Mouse (Mus musculus) gastrocnemius, postnatal 36 days (tissue): ENCODE results near the gene Sorcs2. TPM values are rescaled to one million over a fixed set of nuclear protein-coding genes. Genes with fewer than 3 reads are reported as not detected.
A peak's percentile ranks its signal among the peaks of the same experiment; 100 is the strongest.
"Not testable (repeated sequence)": the region's sequence is repeated elsewhere in the genome, so short reads cannot be mapped to it uniquely, and the experiment has no call there.

Source experiments
- DNase-seq, 2 experiments: peaks; one replicate each; pipeline ENCODE4 v3.0.0; 2022
- intact Hi-C: fragments of 180-260 bp; cut with DNase I; formaldehyde crosslinking; loops from one replicate; pipeline ENCODE4 v1.15.1; 2025
- total RNA-seq, 2 experiments: library from RNA; stranded (reverse); gene quantifications; 2 replicates each; pipeline ENCODE4 v1.2.3; 2021

Sorcs2 gene
- total RNA-seq, 2 experiments from 2014 or later = 3.4 to 3.5 TPM

GRCm38 (mm10) chr5:36257008-36257407 is 140.9 kb downstream of the Sorcs2 start:
- intact Hi-C loops = no loop called here
- DNase-seq = no peak

- no peak for DNase-seq
- intact Hi-C loops = no loop called here
Observed at GRCm38 (mm10) chr5:36254642-36255516, 143.1 kb downstream of the Sorcs2 start.

GRCm38 (mm10) chr5:36252746-36253504 is 145.0 kb downstream of the Sorcs2 start:
- intact Hi-C loops = no loop called here
- no peak for DNase-seq

GRCm38 (mm10) chr5:36248022-36248421 is 149.9 kb downstream of the Sorcs2 start:
- DNase-seq = no peak
- intact Hi-C loops = no loop called here

GRCm38 (mm10) chr5:36237526-36237925 is 160.4 kb downstream of the Sorcs2 start:
- DNase-seq, intact Hi-C loops: not testable (repeated sequence)

GRCm38 (mm10) chr5:36230301-36230780 is 167.6 kb downstream of the Sorcs2 start:
- intact Hi-C loops = no loop called here
- no peak for DNase-seq

- intact Hi-C loops = no loop called here
- no peak for DNase-seq
Observed at GRCm38 (mm10) chr5:36228405-36229370, 169.3 kb downstream of the Sorcs2 start.

GRCm38 (mm10) chr5:36226296-36226695 is 171.6 kb downstream of the Sorcs2 start:
- intact Hi-C loops = no loop called here
- DNase-seq = peak in 1 of 2 experiments; percentile 15

- intact Hi-C loops = no loop called here
- DNase-seq = no peak
Observed at GRCm38 (mm10) chr5:36225855-36226254, 172.1 kb downstream of the Sorcs2 start.

- intact Hi-C loops = loop anchor here (2.0 to 5.0 kb wide), 4 partner anchors 83 to 241 kb away; no protein-coding TSS in a partner anchor
- peak; percentile 36 to 37 for DNase-seq
Observed at GRCm38 (mm10) chr5:36223787-36224186, 174.2 kb downstream of the Sorcs2 start.

- intact Hi-C loops = loop anchor here (5.0 kb wide), 2 partner anchors 102 to 238 kb away; no protein-coding TSS in a partner anchor
Observed at GRCm38 (mm10) chr5:36220626-36221025, 177.3 kb downstream of the Sorcs2 start.

GRCm38 (mm10) chr5:36220105-36220504 is 177.8 kb downstream of the Sorcs2 start:
- intact Hi-C loops = loop anchor here (5.0 kb wide), 2 partner anchors 102 to 238 kb away; no protein-coding TSS in a partner anchor

More at GRCm38 (mm10) chr5:36220626-36221025, 177.3 kb downstream of the Sorcs2 start:
- DNase-seq = no peak

GRCm38 (mm10) chr5:36213310-36213709 is 184.6 kb downstream of the Sorcs2 start:
- intact Hi-C loops = no loop called here

More at GRCm38 (mm10) chr5:36220105-36220504, 177.8 kb downstream of the Sorcs2 start:
- DNase-seq = no peak

GRCm38 (mm10) chr5:36208803-36209202 is 189.1 kb downstream of the Sorcs2 start:
- DNase-seq = no peak
- intact Hi-C loops = no loop called here

More at GRCm38 (mm10) chr5:36213310-36213709, 184.6 kb downstream of the Sorcs2 start:
- DNase-seq = no peak

GRCm38 (mm10) chr5:36205397-36205796 is 192.5 kb downstream of the Sorcs2 start:
- no peak for DNase-seq
- intact Hi-C loops = no loop called here

- intact Hi-C loops = no loop called here
- peak; percentile 23 to 34 for DNase-seq
Observed at GRCm38 (mm10) chr5:36203916-36204315, 194.0 kb downstream of the Sorcs2 start, which contains the start of gene Psapl1. Gene Psapl1, plus strand, starts transcription at chr5:36204021.

- no peak for DNase-seq
Observed at GRCm38 (mm10) chr5:36203421-36203820, 194.5 kb downstream of the Sorcs2 start.

GRCm38 (mm10) chr5:36202781-36203180 is 195.2 kb downstream of the Sorcs2 start:
- DNase-seq = no peak
- intact Hi-C loops = no loop called here

More at GRCm38 (mm10) chr5:36203421-36203820, 194.5 kb downstream of the Sorcs2 start:
- intact Hi-C loops = no loop called here

- DNase-seq = no peak
- intact Hi-C loops = no loop called here
Observed at GRCm38 (mm10) chr5:36199519-36199918, 198.4 kb downstream of the Sorcs2 start.
